Mouse (Mus musculus) forebrain, embryonic 10.5 days (tissue): Measurements from ENCODE around the gene Sult3a2. TPM values are rescaled to one million over a fixed set of nuclear protein-coding genes. Genes with fewer than 3 reads are reported as not detected.

Source experiments
- DNase-seq: peaks from one replicate; pipeline ENCODE4 v3.0.0-alpha.2; 2017; ENCODE audit warnings: low spot score; ENCODE audit errors: extremely low spot score
- H3K27ac ChIP-seq: fragments of 300-500 bp; sonication (generic); 2 replicates; pipeline ENCODE4 v1.5.1; 2016; ENCODE audit warnings: mild to moderate bottlenecking
- H3K27me3 ChIP-seq: fragments of 300-500 bp; sonication (generic); 2 replicates; pipeline ENCODE4 v1.6.1; 2016; ENCODE audit warnings: mild to moderate bottlenecking; ENCODE audit not compliant: poor library complexity, severe bottlenecking
- H3K36me3 ChIP-seq: fragments of 300-500 bp; sonication (generic); replicated peaks from 2 replicates; pipeline ENCODE4 v1.6.1; 2016; ENCODE audit warnings: mild to moderate bottlenecking, moderate library complexity
- H3K4me1 ChIP-seq: fragments of 300-500 bp; sonication (generic); 2 replicates; pipeline ENCODE4 v1.6.1; 2016
- H3K4me3 ChIP-seq: fragments of 300-500 bp; sonication (generic); 2 replicates; pipeline ENCODE4 v1.5.1; 2016; ENCODE audit warnings: mild to moderate bottlenecking, moderate library complexity
- H3K9me3 ChIP-seq: fragments of 300-500 bp; sonication (generic); 2 replicates; pipeline ENCODE4 v1.6.1; 2016; ENCODE audit warnings: mild to moderate bottlenecking, moderate library complexity
- WGBS: fragments of 180-500 bp; shearing (Covaris S2); methylation state at CpG from one replicate; pipeline ENCODE4 v1.1.7; 2016; 5-methylcytosine and 5-hydroxymethylcytosine counted together
- polyA plus RNA-seq: library from polyadenylated mRNA; unstranded; fragments of >200 nt; fragmentation: Nextera tagmentation; extraction: Ambion mirVana; gene quantifications from 2 replicates; pipeline ENCODE4 v1.2.1, GENCODE M21; 2016

The Sult3a2 gene
- polyA plus RNA-seq, 1 experiment from 2014 or later = not detected

- no peaks in the 10 kb centered on the region for H3K9me3 ChIP-seq
- no peaks in the 10 kb centered on the region for H3K27me3 ChIP-seq
- H3K4me3 ChIP-seq = no peak overlapping the region
- DNase-seq = no peak
- peaks cover 3% of the 10 kb centered on the region; the same call in 1 of the 2 replicates for H3K4me1 ChIP-seq
- H3K36me3 ChIP-seq = no peaks in the 10 kb centered on the region
- H3K27ac ChIP-seq = no peak overlapping the region
- 75% methylated on average over 4 of the region's 4 CpGs for WGBS
Observed at GRCm38 (mm10) chr10:33721827-33722438, 64.6 kb downstream of the Sult3a2 start.

Other genes starting within 250 kb of the Sult3a2 start
- gene Clvs2, start 161.9 kb downstream of the Sult3a2 start, polyA plus RNA-seq = 0.16 and 0.63 TPM in 2 replicates
- gene Sult3a1, start 71.0 kb upstream of the Sult3a2 start, polyA plus RNA-seq = not detected in 2 replicates
- 0.06 and 0.10 TPM in 2 replicates for gene Rsph4a, start 118.4 kb upstream of the Sult3a2 start, polyA plus RNA-seq
- 19.3 and 20.5 TPM in 2 replicates for gene Zup1, start 164.6 kb upstream of the Sult3a2 start, polyA plus RNA-seq
- gene Rwdd1, start 232.9 kb upstream of the Sult3a2 start, polyA plus RNA-seq = 143 and 155 TPM in 2 replicates